Mouse (Mus musculus) MEL (cell line): Measurements from ENCODE around the gene Ccno. TPM values are rescaled to one million over a fixed set of nuclear protein-coding genes. Genes with fewer than 3 reads are reported as not detected.

Experiments used
- DNase-seq: peaks from one replicate; pipeline ENCODE4 v3.0.0; 2011; ENCODE audit warnings: low read depth, low spot score
- H3K27ac ChIP-seq: 2 replicates; pipeline ENCODE4 v1.5.1; 2012; ENCODE audit warnings: low read depth, mild to moderate bottlenecking, control low read depth, low read length, moderate library complexity; ENCODE audit not compliant: control insufficient read depth
- H3K27me3 ChIP-seq, 2 experiments: fragments of 150-350 bp in 1 of 2; sonication (generic) in 1 of 2; 2 replicates each; pipeline ENCODE4 v1.6.1; 2012; ENCODE audit warnings: low read length in 2 of 2, mild to moderate bottlenecking in 2 of 2, improper control_type of control experiment in 1 of 2, moderate library complexity in 1 of 2; ENCODE audit not compliant: insufficient read depth in 2 of 2, control insufficient read depth in 1 of 2
- H3K36me3 ChIP-seq, 2 experiments: 2 replicates each; pipeline ENCODE4 v1.6.1; 2012 to 2014; ENCODE audit warnings: low read length in 2 of 2, improper control_type of control experiment in 1 of 2, inconsistent platforms in 1 of 2, mild to moderate bottlenecking in 1 of 2; ENCODE audit not compliant: insufficient read depth in 2 of 2, control insufficient read depth in 1 of 2
- H3K4me1 ChIP-seq, 2 experiments: fragments of 150-350 bp in 1 of 2; sonication (generic) in 1 of 2; 2 replicates each; pipeline ENCODE4 v1.6.1; 2012; ENCODE audit warnings: low read length in 2 of 2, improper control_type of control experiment in 1 of 2, mild to moderate bottlenecking in 1 of 2; ENCODE audit not compliant: insufficient read depth in 2 of 2, control insufficient read depth in 1 of 2
- H3K4me3 ChIP-seq, 2 experiments: fragments of 150-350 bp in 1 of 2; sonication (generic) in 1 of 2; 2 replicates each; pipeline ENCODE4 v1.5.1; 2012; ENCODE audit warnings: low read depth in 2 of 2, low read length in 2 of 2, mild to moderate bottlenecking in 2 of 2, moderate library complexity in 2 of 2, control low read depth in 1 of 2, improper control_type of control experiment in 1 of 2; ENCODE audit not compliant: control insufficient read depth in 1 of 2, insufficient read depth in 1 of 2
- H3K79me2 ChIP-seq: 2 replicates; pipeline ENCODE4 v1.6.1; 2012; ENCODE audit warnings: mild to moderate bottlenecking, low read length, moderate library complexity; ENCODE audit not compliant: control insufficient read depth, poor library complexity, insufficient read depth
- H3K9ac ChIP-seq: 2 replicates; pipeline ENCODE4 v1.6.1; 2012; ENCODE audit warnings: low read depth, mild to moderate bottlenecking, control low read depth, low read length, moderate library complexity; ENCODE audit not compliant: control insufficient read depth, poor library complexity, severe bottlenecking
- H3K9me3 ChIP-seq: fragments of 150-350 bp; sonication (generic); replicated peaks from 2 replicates; pipeline ENCODE4 v1.6.1; 2012; ENCODE audit warnings: mild to moderate bottlenecking, low read length, improper control_type of control experiment, moderate library complexity; ENCODE audit not compliant: insufficient read depth
- BHLHE40 ChIP-seq: IDR thresholded peaks from 2 replicates; pipeline ENCODE4 v1.6.1; 2012; ENCODE audit warnings: low read depth, mild to moderate bottlenecking, inconsistent platforms, low read length, improper control_type of control experiment, borderline replicate concordance
- CTCF ChIP-seq, 3 experiments: IDR thresholded peaks in 2 of 3; conservative IDR thresholded peaks in 1 of 3; 2 replicates each; pipeline ENCODE4 v1.5.1; 2011 to 2012; ENCODE audit warnings: low read length in 3 of 3, low read depth in 2 of 3, mild to moderate bottlenecking in 2 of 3, improper control_type of control experiment in 1 of 3, inconsistent platforms in 1 of 3, mixed read lengths in 1 of 3, moderate library complexity in 1 of 3; ENCODE audit not compliant: control insufficient read depth in 1 of 3, insufficient read depth in 1 of 3, poor library complexity in 1 of 3, severe bottlenecking in 1 of 3
- E2F4 ChIP-seq: IDR thresholded peaks from 2 replicates; pipeline ENCODE4 v1.6.1; 2011; ENCODE audit warnings: low read depth, low read length, improper control_type of control experiment, borderline replicate concordance
- ETS1 ChIP-seq: IDR thresholded peaks from 2 replicates; pipeline ENCODE4 v1.6.1; 2012; ENCODE audit warnings: low read depth, mild to moderate bottlenecking, inconsistent platforms, low read length, improper control_type of control experiment, moderate library complexity
- GATA1 ChIP-seq: IDR thresholded peaks from 2 replicates; pipeline ENCODE4 v1.6.1; 2011; ENCODE audit warnings: low read depth, low read length, improper control_type of control experiment
- JUND ChIP-seq: IDR thresholded peaks from 2 replicates; pipeline ENCODE4 v1.6.1; 2011; ENCODE audit warnings: low read depth, mild to moderate bottlenecking, improper control_type of control experiment, low read length
- KAT2A ChIP-seq: conservative IDR thresholded peaks from 2 replicates; pipeline ENCODE4 v1.6.1; 2012; ENCODE audit warnings: low read depth, low read length, improper control_type of control experiment, inconsistent platforms
- MAFK ChIP-seq: IDR thresholded peaks from 2 replicates; pipeline ENCODE4 v1.6.1; 2011; ENCODE audit warnings: low read depth, mild to moderate bottlenecking, low read length, improper control_type of control experiment, borderline replicate concordance
- MAX ChIP-seq: IDR thresholded peaks from 2 replicates; pipeline ENCODE4 v1.6.1; 2011; ENCODE audit warnings: low read length, improper control_type of control experiment
- MAZ ChIP-seq: IDR thresholded peaks from 2 replicates; pipeline ENCODE4 v1.6.1; 2012; ENCODE audit warnings: low read depth, mild to moderate bottlenecking, inconsistent platforms, low read length, improper control_type of control experiment
- MEF2A ChIP-seq: IDR thresholded peaks from 2 replicates; pipeline ENCODE4 v1.6.1; 2014; ENCODE audit warnings: low read depth, mild to moderate bottlenecking, inconsistent platforms, low read length, improper control_type of control experiment; ENCODE audit not compliant: poor library complexity, insufficient replicate concordance, severe bottlenecking; ENCODE audit errors: extremely low read depth
- MXI1 ChIP-seq: IDR thresholded peaks from 2 replicates; pipeline ENCODE4 v1.6.1; 2011; ENCODE audit warnings: mild to moderate bottlenecking, low read depth, low read length, improper control_type of control experiment
- MYB ChIP-seq: IDR thresholded peaks from 2 replicates; pipeline ENCODE4 v1.6.1; 2011; ENCODE audit warnings: mild to moderate bottlenecking, low read depth, low read length, improper control_type of control experiment
- MYC ChIP-seq: IDR thresholded peaks from 2 replicates; pipeline ENCODE4 v1.6.1; 2011; ENCODE audit warnings: low read depth, mild to moderate bottlenecking, low read length, improper control_type of control experiment, moderate library complexity
- NELFE ChIP-seq: IDR thresholded peaks from 2 replicates; pipeline ENCODE4 v1.6.1; 2011; ENCODE audit warnings: low read depth, low read length, improper control_type of control experiment
- NRF1 ChIP-seq: IDR thresholded peaks from 2 replicates; pipeline ENCODE4 v1.6.1; 2014; ENCODE audit warnings: low read depth, mild to moderate bottlenecking, inconsistent platforms, low read length, improper control_type of control experiment, moderate library complexity; ENCODE audit not compliant: poor library complexity, insufficient read depth, severe bottlenecking
- POLR2A ChIP-seq, 2 experiments: IDR thresholded peaks; 2 replicates each; pipeline ENCODE4 v1.6.1; 2011 to 2012; ENCODE audit warnings: low read length in 2 of 2, mild to moderate bottlenecking in 2 of 2, control low read depth in 1 of 2, improper control_type of control experiment in 1 of 2, low read depth in 1 of 2, moderate library complexity in 1 of 2; ENCODE audit not compliant: control insufficient read depth in 1 of 2, insufficient read depth in 1 of 2, poor library complexity in 1 of 2
- POLR2AphosphoS5 ChIP-seq: IDR thresholded peaks from 2 replicates; pipeline ENCODE4 v1.6.1; 2012; ENCODE audit warnings: low read depth, borderline replicate concordance, mild to moderate bottlenecking, inconsistent platforms, low read length, moderate library complexity, mixed read lengths
- RAD21 ChIP-seq: IDR thresholded peaks from 2 replicates; pipeline ENCODE4 v1.6.1; 2011; ENCODE audit warnings: mild to moderate bottlenecking, low read depth, low read length, improper control_type of control experiment
- SIN3A ChIP-seq: IDR thresholded peaks from 2 replicates; pipeline ENCODE4 v1.6.1; 2012; ENCODE audit warnings: low read length, improper control_type of control experiment, inconsistent platforms
- SMC3 ChIP-seq: IDR thresholded peaks from 2 replicates; pipeline ENCODE4 v1.6.1; 2011; ENCODE audit warnings: low read depth, low read length, improper control_type of control experiment
- TAL1 ChIP-seq: IDR thresholded peaks from 2 replicates; pipeline ENCODE4 v1.6.1; 2012; ENCODE audit warnings: mild to moderate bottlenecking, inconsistent platforms, low read length, moderate library complexity, mixed read lengths
- UBTF ChIP-seq: IDR thresholded peaks from 2 replicates; pipeline ENCODE4 v1.6.1; 2012; ENCODE audit warnings: low read depth, mild to moderate bottlenecking, inconsistent platforms, low read length, improper control_type of control experiment, moderate library complexity, borderline replicate concordance; ENCODE audit not compliant: insufficient read depth
- USF1 ChIP-seq: IDR thresholded peaks from 2 replicates; pipeline ENCODE4 v1.6.1; 2014; ENCODE audit warnings: low read depth, mild to moderate bottlenecking, inconsistent platforms, low read length, improper control_type of control experiment, moderate library complexity
- USF2 ChIP-seq, 2 experiments: IDR thresholded peaks; 2 replicates each; pipeline ENCODE4 v1.6.1; 2011 to 2012; ENCODE audit warnings: improper control_type of control experiment in 2 of 2, low read length in 2 of 2, borderline replicate concordance in 1 of 2, inconsistent platforms in 1 of 2, low read depth in 1 of 2, mild to moderate bottlenecking in 1 of 2; ENCODE audit not compliant: insufficient read depth in 1 of 2
- polyA plus RNA-seq, 2 experiments: library from polyadenylated mRNA; stranded (reverse) in 1 of 2; unstranded in 1 of 2; fragments of >175 nt in 1 of 2; fragments of >200 nt in 1 of 2; gene quantifications; 2 replicates each; pipeline versions ENCODE4 v1.2.1 to v1.2.4; 2012; ENCODE audit warnings: low replicate concordance in 2 of 2, low read depth in 1 of 2; ENCODE audit not compliant: insufficient read length in 2 of 2, insufficient read depth in 1 of 2, missing spikeins in 1 of 2
- total RNA-seq: library from RNA; depleted of rRNA; stranded (reverse); fragments of 300-350 nt; gene quantifications from 2 replicates; pipeline ENCODE4 v1.2.3, GENCODE M21; 2012

The Ccno gene
- total and polyA plus RNA-seq, 3 experiments, result 0.27 to 0.50 TPM; not detected in 1

DNA sequence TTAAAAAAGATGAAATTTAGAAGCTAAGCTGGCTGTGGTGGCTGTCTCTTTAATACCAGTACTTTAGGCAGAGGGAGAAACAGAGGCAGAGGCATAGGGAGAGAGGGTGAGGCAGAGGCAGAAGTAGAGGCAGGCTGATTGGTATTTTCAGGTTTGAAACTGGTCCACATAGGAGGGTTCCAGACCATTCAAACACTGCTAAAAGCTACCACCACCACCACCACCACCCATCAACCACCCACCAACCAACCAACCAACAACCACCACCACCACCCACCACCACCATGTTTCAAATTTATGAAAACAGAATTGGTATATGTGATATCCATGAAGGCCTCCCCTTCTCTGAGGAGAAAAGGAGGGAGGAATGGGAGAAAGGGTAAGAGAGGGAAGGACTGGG lies 45.2 kb downstream of the Ccno start:
- H3K27ac ChIP-seq, result no peak overlapping the region
- H3K79me2 ChIP-seq, result no peaks in the 10 kb centered on the region
- H3K27me3 ChIP-seq, result no peaks in the 10 kb centered on the region; a peak in 1 of 4 replicates
- no peak for TF ChIP-seq MYC
- TF ChIP-seq POLR2AphosphoS5, result no peak
- no peak for TF ChIP-seq MXI1
- no peaks in the 10 kb centered on the region; a peak in 1 of 4 replicates for H3K36me3 ChIP-seq
- no peaks in the 10 kb centered on the region for H3K9me3 ChIP-seq
- no peak overlapping the region for H3K9ac ChIP-seq
- peaks cover 0 to 4% of the 10 kb centered on the region in 2 experiments; a peak in 1 of 4 replicates for H3K4me1 ChIP-seq
- H3K4me3 ChIP-seq, result no peak overlapping the region
- no peak for DNase-seq

DNA sequence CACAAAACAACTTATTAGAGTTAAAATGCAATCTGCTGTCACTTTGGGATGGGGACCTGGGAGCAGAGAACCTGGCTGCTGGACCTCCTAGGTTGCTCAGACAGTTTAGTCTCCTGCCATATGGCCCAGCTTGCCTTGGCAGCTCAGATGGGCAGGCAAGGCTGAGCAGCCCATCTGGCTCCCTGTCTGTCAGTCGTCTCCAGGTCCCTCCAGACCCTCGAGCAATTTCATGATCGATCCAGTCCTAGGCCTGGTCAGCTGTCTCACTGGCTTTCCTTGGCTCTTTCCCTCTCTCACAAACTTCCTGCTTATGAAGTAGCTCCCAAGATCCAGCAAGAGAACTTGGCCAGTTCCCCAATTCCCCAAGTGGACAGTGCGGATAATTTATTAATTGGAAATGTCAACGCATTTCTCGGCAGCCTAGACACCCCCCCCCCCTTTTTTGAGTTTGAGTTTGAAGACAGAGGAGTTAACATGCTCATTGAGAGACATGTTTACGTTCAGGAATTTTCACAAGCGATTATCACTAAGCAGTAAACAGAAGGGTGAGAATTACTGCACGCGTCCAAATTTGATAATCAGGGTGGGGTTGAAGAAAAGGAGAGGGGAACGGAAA lies 46.8 kb downstream of the Ccno start:
- Histone ChIP-seq H3K9me3 (no peaks in the 10 kb centered on the region), H3K9ac (peak overlapping the region; percentile 68), H3K36me3 (no peaks in the 10 kb centered on the region; a peak in 1 of 4 replicates), H3K4me3 (peak overlapping the region; percentile 68 to 81), H3K27me3 (no peaks in the 10 kb centered on the region; a peak in 1 of 4 replicates), H3K79me2 (no peaks in the 10 kb centered on the region), H3K27ac (0 out of 2 replicates have a peak overlapping the region, but pooled peaks have one; percentile 9), H3K4me1 (peaks cover 0 to 4% of the 10 kb centered on the region in 2 experiments; a peak in 1 of 4 replicates)
- TF ChIP-seq SIN3A (no peak), USF1 (no peak), POLR2A (IDR thresholded peaks at IDR 0.05; ENCODE audit: control insufficient read depth in 1 of 2, insufficient read depth in 1 of 2, low read depth in 1 of 2, low read length in 2 of 2, poor library complexity in 1 of 2) (0 out of 4 replicates have a peak, but pooled peaks of 1 of the 2 experiments have one; percentile 3), NELFE (no peak), MAFK (no peak), GATA1 (no peak), MXI1 (no peak), UBTF (no peak), JUND (no peak), MYB (no peak), MEF2A (no peak), RAD21 (no peak), ETS1 (0 out of 2 replicates have a peak, but pooled peaks have one; percentile 25), BHLHE40 (peak; percentile 61; the same call in 1 of the 2 replicates), KAT2A (no peak), TAL1 (no peak), MAZ (no peak), NRF1 (no peak), MAX (peak; percentile 7; the same call in 1 of the 2 replicates), E2F4 (no peak), SMC3 (no peak), CTCF (IDR thresholded peaks at IDR 0.05 in 2 of 3, conservative IDR thresholded peaks at IDR 0.05 in 1 of 3; ENCODE audit: control insufficient read depth in 1 of 3, insufficient read depth in 1 of 3, low read depth in 2 of 3, low read length in 3 of 3, poor library complexity in 1 of 3, severe bottlenecking in 1 of 3) (no peak), USF2 (IDR thresholded peaks at IDR 0.05; ENCODE audit: borderline replicate concordance in 1 of 2, insufficient read depth in 1 of 2, low read depth in 1 of 2, low read length in 2 of 2) (no peak)
- DNase-seq, result no peak
